Mouse (Mus musculus): ENCODE measurements around the gene Micall1. TPM values are rescaled to one million over a fixed set of nuclear protein-coding genes. Genes with fewer than 3 reads are reported as not detected.

Micall1 gene
- polyA plus RNA-seq, 1 experiment from 2014 or later: 24.3 TPM

GRCm38 (mm10) chr15:79144021-79144420, 35.3 kb downstream of the Micall1 start:
- H3K9me3 ChIP-seq (replicated peaks): no peaks in the 10 kb centered on the region
- no peak overlapping the region for H3K27ac ChIP-seq (ENCODE audit: poor library complexity, severe bottlenecking)
- no peak overlapping the region for H3K4me2 ChIP-seq
- peaks cover 49% of the 10 kb centered on the region for H3K36me3 ChIP-seq
- no peak for ATAC-seq (ENCODE audit: insufficient number of reproducible peaks, low FRiP score)
- no peak overlapping the region for H3K4me3 ChIP-seq
- WGBS: 84% methylated on average over 8 of the region's 8 CpGs
- H3K27me3 ChIP-seq (replicated peaks): no peaks in the 10 kb centered on the region
- H3K4me1 ChIP-seq (replicated peaks): peaks cover 16% of the 10 kb centered on the region; the same call in 1 of the 2 replicates
- no peak overlapping the region for H3K9ac ChIP-seq

GRCm38 (mm10) chr15:79145522-79145921, 36.8 kb downstream of the Micall1 start:
- Histone ChIP-seq H3K9me3 (replicated peaks) (no peaks in the 10 kb centered on the region), H3K4me1 (replicated peaks) (peaks cover 14% of the 10 kb centered on the region; the same call in 1 of the 2 replicates), H3K9ac (no peak overlapping the region), H3K36me3 (peaks cover 59% of the 10 kb centered on the region), H3K4me3 (no peak overlapping the region), H3K4me2 (no peak overlapping the region), H3K27me3 (replicated peaks) (no peaks in the 10 kb centered on the region), H3K27ac (ENCODE audit: poor library complexity, severe bottlenecking) (no peak overlapping the region)
- ATAC-seq (ENCODE audit: insufficient number of reproducible peaks, low FRiP score): no peak
- WGBS: 90% methylated on average over 7 of the region's 7 CpGs

GRCm38 (mm10) chr15:79148533-79148932, 39.8 kb downstream of the Micall1 start:
- WGBS: 53% methylated on average over 7 of the region's 7 CpGs
- peaks cover 83% of the 10 kb centered on the region for H3K36me3 ChIP-seq
- no peak overlapping the region for H3K27ac ChIP-seq (ENCODE audit: poor library complexity, severe bottlenecking)
- H3K9me3 ChIP-seq (replicated peaks): no peaks in the 10 kb centered on the region
- no peak overlapping the region for H3K4me2 ChIP-seq
- no peaks in the 10 kb centered on the region for H3K4me1 ChIP-seq (replicated peaks)
- no peaks in the 10 kb centered on the region for H3K27me3 ChIP-seq (replicated peaks)
- 0 out of 2 replicates have a peak, but pooled peaks have one; percentile 37 for ATAC-seq (ENCODE audit: insufficient number of reproducible peaks, low FRiP score)
- H3K4me3 ChIP-seq: no peak overlapping the region
- no peak overlapping the region for H3K9ac ChIP-seq

GRCm38 (mm10) chr15:79151881-79152280, 43.2 kb downstream of the Micall1 start:
- Histone ChIP-seq H3K4me3 (no peak overlapping the region), H3K27ac (ENCODE audit: poor library complexity, severe bottlenecking) (0 out of 2 replicates have a peak overlapping the region, but pooled peaks have one; percentile 2), H3K4me2 (no peak overlapping the region), H3K27me3 (replicated peaks) (peaks cover 3% of the 10 kb centered on the region; the same call in 1 of the 2 replicates), H3K4me1 (replicated peaks) (peaks cover 16% of the 10 kb centered on the region), H3K9me3 (replicated peaks) (no peaks in the 10 kb centered on the region), H3K9ac (no peak overlapping the region), H3K36me3 (peaks cover 53% of the 10 kb centered on the region)
- 72% methylated on average over 8 of the region's 8 CpGs for WGBS
- ATAC-seq (ENCODE audit: insufficient number of reproducible peaks, low FRiP score): no peak

GRCm38 (mm10) chr15:79152709-79153108, 44.0 kb downstream of the Micall1 start:
- 51% methylated on average over 6 of the region's 6 CpGs for whole genome bisulfite sequencing
- H3K4me2 ChIP-seq: no peak overlapping the region
- no peak overlapping the region for H3K4me3 ChIP-seq
- ATAC-seq (ENCODE audit: insufficient number of reproducible peaks, low FRiP score): no peak
- peaks cover 11% of the 10 kb centered on the region; the same call in 1 of the 2 replicates for H3K27me3 ChIP-seq (replicated peaks)
- H3K9ac ChIP-seq: no peak overlapping the region
- H3K36me3 ChIP-seq: peaks cover 44% of the 10 kb centered on the region
- no peaks in the 10 kb centered on the region for H3K9me3 ChIP-seq (replicated peaks)
- peaks cover 16% of the 10 kb centered on the region for H3K4me1 ChIP-seq (replicated peaks)
- no peak overlapping the region for H3K27ac ChIP-seq (ENCODE audit: poor library complexity, severe bottlenecking)

- H3K27me3 ChIP-seq (replicated peaks): peaks cover 39% of the 10 kb centered on the region
- H3K9me3 ChIP-seq (replicated peaks): no peaks in the 10 kb centered on the region
- no peak overlapping the region for H3K4me2 ChIP-seq
- H3K4me1 ChIP-seq (replicated peaks): peaks cover 16% of the 10 kb centered on the region
- H3K4me3 ChIP-seq: no peak overlapping the region
- H3K9ac ChIP-seq: peak overlapping the region; percentile 58
- peak; percentile 15; the same call in 1 of the 2 replicates for ATAC-seq (ENCODE audit: insufficient number of reproducible peaks, low FRiP score)
- 35% methylated on average over 3 of the region's 3 CpGs for WGBS
- no peak overlapping the region for H3K27ac ChIP-seq (ENCODE audit: poor library complexity, severe bottlenecking)
- peaks cover 24% of the 10 kb centered on the region for H3K36me3 ChIP-seq
These were observed 46.9 kb downstream of the Micall1 start for GRCm38 (mm10) chr15:79155572-79155971.

GRCm38 (mm10) chr15:79162301-79162700, 53.6 kb downstream of the Micall1 start:
- Histone ChIP-seq H3K4me1 (replicated peaks) (peaks cover 24% of the 10 kb centered on the region), H3K27ac (ENCODE audit: poor library complexity, severe bottlenecking) (no peak overlapping the region), H3K4me2 (no peak overlapping the region), H3K9ac (no peak overlapping the region), H3K27me3 (replicated peaks) (peaks cover 96% of the 10 kb centered on the region), H3K36me3 (no peaks in the 10 kb centered on the region), H3K4me3 (no peak overlapping the region), H3K9me3 (replicated peaks) (no peaks in the 10 kb centered on the region)
- WGBS: 62% methylated on average over 7 of the region's 7 CpGs
- no peak for ATAC-seq (ENCODE audit: insufficient number of reproducible peaks, low FRiP score)

- peaks cover 24% of the 10 kb centered on the region for H3K4me1 ChIP-seq (replicated peaks)
- H3K27ac ChIP-seq (ENCODE audit: poor library complexity, severe bottlenecking): no peak overlapping the region
- WGBS: 43% methylated on average over 14 of the region's 14 CpGs
- H3K9ac ChIP-seq: no peak overlapping the region
- H3K4me3 ChIP-seq: peak overlapping the region; percentile 31; the same call in 1 of the 2 replicates
- ATAC-seq (ENCODE audit: insufficient number of reproducible peaks, low FRiP score): no peak
- H3K4me2 ChIP-seq: peak overlapping the region; percentile 54; the same call in 1 of the 2 replicates
- H3K27me3 ChIP-seq (replicated peaks): peaks cover 96% of the 10 kb centered on the region
- no peaks in the 10 kb centered on the region for H3K9me3 ChIP-seq (replicated peaks)
- no peaks in the 10 kb centered on the region for H3K36me3 ChIP-seq
These were observed 54.1 kb downstream of the Micall1 start for GRCm38 (mm10) chr15:79162822-79163221.

GRCm38 (mm10) chr15:79164251-79164650, 55.6 kb downstream of the Micall1 start:
- ATAC-seq (ENCODE audit: insufficient number of reproducible peaks, low FRiP score): no peak
- WGBS: 6% methylated on average over 15 of the region's 15 CpGs
- peaks cover 24% of the 10 kb centered on the region for H3K4me1 ChIP-seq (replicated peaks)
- H3K9me3 ChIP-seq (replicated peaks): no peaks in the 10 kb centered on the region
- H3K4me3 ChIP-seq: peak overlapping the region; percentile 2
- H3K27ac ChIP-seq (ENCODE audit: poor library complexity, severe bottlenecking): no peak overlapping the region
- H3K27me3 ChIP-seq (replicated peaks): peaks cover 90% of the 10 kb centered on the region
- H3K9ac ChIP-seq: no peak overlapping the region
- H3K4me2 ChIP-seq: peak overlapping the region; percentile 54; the same call in 1 of the 2 replicates
- H3K36me3 ChIP-seq: no peaks in the 10 kb centered on the region

- H3K27me3 ChIP-seq (replicated peaks): peaks cover 86% of the 10 kb centered on the region
- peaks cover 24% of the 10 kb centered on the region for H3K4me1 ChIP-seq (replicated peaks)
- no peaks in the 10 kb centered on the region for H3K9me3 ChIP-seq (replicated peaks)
- H3K27ac ChIP-seq (ENCODE audit: poor library complexity, severe bottlenecking): no peak within 1 kb of the TSS
- no peak within 1 kb of the TSS for H3K9ac ChIP-seq
- H3K4me3 ChIP-seq: peak within 1 kb of the TSS; percentile 2
- no peaks in the 10 kb centered on the region for H3K36me3 ChIP-seq
- ATAC-seq (ENCODE audit: insufficient number of reproducible peaks, low FRiP score): no peak
- H3K4me2 ChIP-seq: peak within 1 kb of the TSS; percentile 54; the same call in 1 of the 2 replicates
- 60% methylated on average over 5 of the region's 5 CpGs for WGBS
These were observed 56.4 kb downstream of the Micall1 start, which contains the start of gene Sox10 for GRCm38 (mm10) chr15:79165140-79165539. Gene Sox10 (minus strand): TSS chr15:79165240.

- Histone ChIP-seq H3K4me3 (no peak overlapping the region), H3K4me2 (no peak overlapping the region), H3K36me3 (no peaks in the 10 kb centered on the region), H3K4me1 (replicated peaks) (peaks cover 24% of the 10 kb centered on the region), H3K27ac (ENCODE audit: poor library complexity, severe bottlenecking) (no peak overlapping the region), H3K9me3 (replicated peaks) (no peaks in the 10 kb centered on the region), H3K9ac (no peak overlapping the region), H3K27me3 (replicated peaks) (peaks cover 70% of the 10 kb centered on the region)
- 35% methylated on average over 8 of the region's 8 CpGs for WGBS
- 0 out of 2 replicates have a peak, but pooled peaks have one; percentile 30 for ATAC-seq (ENCODE audit: insufficient number of reproducible peaks, low FRiP score)
These were observed 58.0 kb downstream of the Micall1 start for GRCm38 (mm10) chr15:79166712-79167111.

GRCm38 (mm10) chr15:79176905-79177304, 68.2 kb downstream of the Micall1 start:
- ATAC-seq (ENCODE audit: insufficient number of reproducible peaks, low FRiP score): no peak
- WGBS: 71% methylated on average over 6 of the region's 6 CpGs
- Histone ChIP-seq H3K36me3 (no peaks in the 10 kb centered on the region), H3K9me3 (replicated peaks) (no peaks in the 10 kb centered on the region), H3K27me3 (replicated peaks) (0 out of 2 replicates have a peak, but pooled peaks cover 8% of the 10 kb centered on the region), H3K27ac (ENCODE audit: poor library complexity, severe bottlenecking) (no peak overlapping the region), H3K4me1 (replicated peaks) (0 out of 2 replicates have a peak, but pooled peaks cover 13% of the 10 kb centered on the region), H3K4me2 (no peak overlapping the region), H3K9ac (no peak overlapping the region), H3K4me3 (no peak overlapping the region)

All from heart, embryonic 12.5 days (tissue).